Mouse (Mus musculus): ENCODE data around the gene Tex22.

DNA sequence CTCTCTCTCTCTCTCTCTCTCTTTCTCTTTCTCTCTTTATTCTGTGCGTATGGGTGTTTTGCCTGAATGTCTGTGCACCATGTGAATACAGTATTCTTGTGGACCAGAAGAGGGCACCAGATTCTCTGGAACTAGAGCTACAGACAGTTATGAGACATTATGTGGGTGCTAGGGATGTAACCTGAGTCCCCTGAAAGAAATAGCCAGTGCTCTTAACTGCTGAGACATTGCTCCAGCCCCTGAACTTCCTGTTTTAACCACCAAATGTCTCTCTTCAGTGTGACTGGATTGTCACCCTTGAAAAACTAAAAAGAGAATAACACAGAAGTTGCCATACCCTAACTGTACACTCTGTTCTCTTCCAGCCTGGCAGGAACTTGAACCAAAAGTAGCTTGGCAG is 47.7 kb upstream of the Tex22 start:
- TF ChIP-seq POLR2A (IDR thresholded peaks at IDR 0.05; ENCODE audit: insufficient read depth, low read depth, low read length): no peak
- peak; percentile 33; the same call in 1 of the 2 replicates for TF ChIP-seq CTCF (IDR thresholded peaks at IDR 0.05)

Measured in heart, adult 2 months (tissue).